Mouse (Mus musculus) gastrocnemius, adult 2 months (tissue): ENCODE results near the gene Plxdc2. TPM values are rescaled to one million over a fixed set of nuclear protein-coding genes. Genes with fewer than 3 reads are reported as not detected.

Experiments
- DNase-seq: peaks from one replicate; pipeline ENCODE4 v3.0.0; 2022
- H3K27ac ChIP-seq: fragments of 200-600 bp; 2 replicates; pipeline ENCODE4 v1.8.1; 2022; ENCODE audit warnings: mild to moderate bottlenecking
- H3K4me3 ChIP-seq: fragments of 200-600 bp; 2 replicates; pipeline ENCODE4 v1.8.1; 2022; ENCODE audit warnings: mild to moderate bottlenecking, moderate library complexity
- CTCF ChIP-seq: fragments of 200-600 bp; IDR thresholded peaks from 2 replicates; pipeline ENCODE4 v1.8.1; 2022; ENCODE audit warnings: antibody characterized with exemption, mild to moderate bottlenecking, moderate library complexity
- intact Hi-C: fragments of 180-260 bp; cut with DNase I; formaldehyde crosslinking; loops from one replicate; pipeline ENCODE4 v1.15.1; 2025
- total RNA-seq, 2 experiments: library from RNA; stranded (reverse); gene quantifications; 2 replicates each; pipeline ENCODE4 v1.2.3; 2021

Gene Plxdc2
- total RNA-seq, 2 experiments from 2014 or later, result 12.1 to 18.4 TPM

- DNase-seq, result peak; percentile 60
- intact Hi-C loops, result no loop called here
- TF ChIP-seq CTCF, result no peak
- peak overlapping the region; percentile 77 for H3K27ac ChIP-seq
- H3K4me3 ChIP-seq, result 0 out of 2 replicates have a peak overlapping the region, but pooled peaks have one; percentile 23
Observed at GRCm38 (mm10) chr2:16365830-16366401, 9.8 kb downstream of the Plxdc2 start.

DNA sequence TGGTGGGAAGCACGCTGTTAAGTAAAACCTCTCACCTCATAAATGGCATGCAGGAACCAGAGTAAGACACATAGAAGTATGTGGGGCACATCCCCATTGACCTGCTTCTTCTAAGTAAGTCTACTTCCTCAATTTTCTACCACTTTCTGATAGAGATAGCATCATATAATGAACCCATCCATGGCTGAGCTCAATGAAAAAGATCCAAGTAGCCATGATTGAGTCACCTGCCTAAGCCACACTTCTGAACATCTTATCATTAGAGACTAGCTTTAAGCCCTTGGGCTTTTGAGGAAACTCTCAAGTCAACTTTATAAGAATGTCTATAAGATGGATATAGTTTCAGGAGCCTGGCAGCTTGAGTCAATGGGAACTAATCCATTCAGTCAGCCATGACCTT is 14.3 kb downstream of the Plxdc2 start:
- TF ChIP-seq CTCF, result no peak
- Histone ChIP-seq H3K4me3 (no peak overlapping the region), H3K27ac (no peak overlapping the region)
- DNase-seq, result no peak
- intact Hi-C loops, result no loop called here

DNA sequence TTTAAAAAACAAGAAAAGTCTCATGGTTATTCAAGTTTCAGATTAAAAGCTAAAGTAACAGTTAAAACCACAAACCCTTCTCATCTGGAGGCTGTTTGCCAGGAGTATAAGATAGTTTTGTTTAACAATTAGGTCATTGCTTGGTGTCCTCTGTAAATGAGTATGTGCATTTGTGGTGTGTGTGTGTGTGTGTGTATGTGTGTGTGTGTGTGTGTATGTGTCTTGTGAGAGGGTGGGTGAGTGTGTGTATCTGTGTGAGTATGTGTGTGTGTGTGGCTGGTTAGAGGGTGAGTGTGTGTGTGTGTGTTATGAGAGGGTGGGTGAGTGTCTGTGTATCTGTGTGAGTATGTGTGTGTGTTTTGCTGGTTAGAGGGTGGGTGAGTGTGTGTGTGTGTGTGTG is 18.2 kb downstream of the Plxdc2 start:
- Histone ChIP-seq H3K4me3 (no peak overlapping the region), H3K27ac (no peak overlapping the region)
- no peak for TF ChIP-seq CTCF
- DNase-seq, result no peak
- intact Hi-C loops, result no loop called here

GRCm38 (mm10) chr2:16386206-16386605 is 30.1 kb downstream of the Plxdc2 start:
- no peak for TF ChIP-seq CTCF
- DNase-seq, result no peak
- intact Hi-C loops, result no loop called here
- no peak overlapping the region for H3K27ac ChIP-seq
- H3K4me3 ChIP-seq, result no peak overlapping the region

DNA sequence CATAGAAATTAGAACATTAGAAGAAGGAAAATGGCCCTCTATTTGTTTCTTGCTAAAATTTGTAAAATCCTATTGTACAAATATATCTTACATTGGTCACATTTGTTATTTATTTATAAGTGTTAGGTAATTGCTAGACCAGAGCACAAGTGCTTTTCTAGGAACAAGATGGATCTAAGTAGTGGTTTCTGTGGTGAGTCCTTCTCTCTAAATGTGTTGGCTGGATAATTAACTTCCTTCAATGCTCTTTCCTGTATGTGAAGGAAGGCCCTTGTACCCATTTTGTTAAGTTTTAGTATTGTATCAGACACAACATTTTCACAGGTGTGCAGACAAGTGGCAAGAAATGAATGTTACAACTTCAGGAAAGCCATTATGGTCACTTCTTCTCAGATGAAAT is 30.6 kb downstream of the Plxdc2 start:
- no peak overlapping the region for H3K4me3 ChIP-seq
- intact Hi-C loops, result no loop called here
- H3K27ac ChIP-seq, result no peak overlapping the region
- no peak for TF ChIP-seq CTCF
- DNase-seq, result no peak

GRCm38 (mm10) chr2:16387787-16388186 is 31.7 kb downstream of the Plxdc2 start:
- no peak overlapping the region for H3K4me3 ChIP-seq
- intact Hi-C loops, result no loop called here
- DNase-seq, result no peak
- no peak for TF ChIP-seq CTCF
- H3K27ac ChIP-seq, result no peak overlapping the region

DNA sequence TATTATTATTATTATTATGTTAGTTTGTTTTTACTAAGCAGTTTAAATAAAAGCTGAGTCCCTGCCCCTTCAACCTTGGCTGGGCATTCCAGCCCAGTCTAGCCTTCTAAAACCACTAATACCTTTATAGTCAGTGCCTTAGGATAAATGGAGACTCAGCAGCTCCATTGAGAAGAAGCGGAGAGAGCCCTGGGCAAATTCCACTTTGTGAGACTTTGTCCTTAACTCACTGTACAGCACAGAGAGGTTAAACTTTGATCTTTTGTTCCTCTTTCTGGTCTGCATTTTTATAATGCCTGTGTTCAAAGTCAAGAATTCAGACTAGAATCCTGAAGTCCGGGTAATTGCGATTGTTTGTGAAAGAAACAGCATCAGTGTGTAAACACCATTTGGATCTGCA is 41.4 kb downstream of the Plxdc2 start:
- DNase-seq, result no peak
- no peak overlapping the region for H3K27ac ChIP-seq
- intact Hi-C loops, result no loop called here
- no peak overlapping the region for H3K4me3 ChIP-seq
- TF ChIP-seq CTCF, result no peak

DNA sequence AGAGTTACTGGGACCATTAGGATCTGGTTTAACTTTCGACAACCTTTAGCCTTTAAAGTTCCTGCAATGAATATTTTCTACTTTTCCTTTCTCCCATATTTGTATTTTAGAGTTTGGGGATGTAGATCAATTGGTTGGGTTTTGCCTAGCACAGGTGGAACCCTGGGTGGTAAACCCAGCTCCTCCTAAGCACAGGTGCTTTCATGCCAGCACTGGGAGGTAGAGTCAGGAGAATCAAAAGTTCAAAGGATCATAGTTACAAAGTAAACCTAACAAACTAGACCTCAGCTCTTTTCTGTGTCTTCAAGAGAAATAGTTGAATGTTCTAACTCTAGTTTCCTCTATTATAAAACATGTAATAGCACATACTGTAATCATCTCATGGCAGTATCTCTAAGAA is 41.9 kb downstream of the Plxdc2 start:
- Histone ChIP-seq H3K27ac (no peak overlapping the region), H3K4me3 (no peak overlapping the region)
- intact Hi-C loops, result no loop called here
- no peak for TF ChIP-seq CTCF
- no peak for DNase-seq

GRCm38 (mm10) chr2:16398896-16399295 is 42.8 kb downstream of the Plxdc2 start:
- DNase-seq, result no peak
- no peak overlapping the region for H3K4me3 ChIP-seq
- TF ChIP-seq CTCF, result no peak
- intact Hi-C loops, result no loop called here
- no peak overlapping the region for H3K27ac ChIP-seq

- intact Hi-C loops, result no loop called here
- no peak for TF ChIP-seq CTCF
- no peak for DNase-seq
Observed at GRCm38 (mm10) chr2:16406508-16406907, 50.4 kb downstream of the Plxdc2 start.

DNA sequence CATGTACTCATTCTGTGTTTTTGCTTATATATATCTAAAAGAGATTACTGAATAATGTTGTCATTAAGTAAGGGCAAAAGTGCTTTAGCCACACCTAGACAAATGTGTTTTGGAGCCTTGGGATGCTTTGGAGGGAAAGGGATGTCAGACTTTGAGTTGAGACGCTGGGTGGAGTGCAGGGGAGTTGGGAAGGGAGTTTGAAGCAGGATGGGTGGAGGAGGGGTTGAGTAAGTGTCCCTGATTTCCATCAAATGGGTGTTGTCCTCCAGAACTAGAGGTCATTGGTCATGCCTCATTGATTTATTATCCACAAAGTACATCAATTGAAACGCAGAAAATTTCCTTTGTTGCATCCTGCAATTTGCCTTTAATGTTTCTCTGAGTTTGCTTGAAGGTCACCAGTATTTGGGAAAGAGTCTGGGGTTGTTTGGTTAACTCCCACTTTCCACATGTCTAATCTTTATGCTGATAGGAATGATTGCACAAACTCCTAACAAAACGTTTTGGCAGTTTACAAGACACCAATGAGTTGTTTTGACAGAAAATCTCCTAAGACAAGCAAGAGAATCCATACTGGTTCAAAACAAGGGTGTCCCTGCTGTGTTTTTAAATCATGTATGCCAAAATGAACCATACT is 58.4 kb downstream of the Plxdc2 start:
- no peak overlapping the region for H3K4me3 ChIP-seq
- intact Hi-C loops, result no loop called here
- no peak overlapping the region for H3K27ac ChIP-seq
- DNase-seq, result no peak
- TF ChIP-seq CTCF, result no peak

More at GRCm38 (mm10) chr2:16406508-16406907, 50.4 kb downstream of the Plxdc2 start:
- H3K4me3 ChIP-seq, result no peak overlapping the region
- no peak overlapping the region for H3K27ac ChIP-seq

GRCm38 (mm10) chr2:16439030-16439429 is 82.9 kb downstream of the Plxdc2 start:
- TF ChIP-seq CTCF, result no peak
- no peak for DNase-seq
- intact Hi-C loops, result no loop called here
- Histone ChIP-seq H3K4me3 (no peak overlapping the region), H3K27ac (no peak overlapping the region)

- intact Hi-C loops, result no loop called here
- no peak for DNase-seq
Observed at GRCm38 (mm10) chr2:16442643-16443042, 86.5 kb downstream of the Plxdc2 start.

DNA sequence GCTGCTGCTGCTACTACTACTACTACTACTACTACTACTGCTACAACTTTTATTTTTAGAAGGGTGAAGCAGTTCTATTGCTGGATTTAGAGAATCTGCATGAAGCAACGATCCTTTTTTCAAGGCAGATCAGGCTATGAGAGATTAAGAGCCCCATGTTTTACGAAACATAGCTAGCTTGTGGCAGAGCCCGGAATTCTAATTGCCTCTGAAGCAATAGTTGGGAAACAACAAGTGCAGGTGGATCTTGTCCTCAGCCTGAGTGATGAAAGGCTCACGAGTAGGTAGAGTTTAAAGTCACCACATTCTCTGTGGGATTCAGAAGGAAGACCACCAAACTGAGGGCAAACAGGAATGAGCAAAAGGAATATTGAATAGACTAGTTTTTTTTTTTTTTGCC is 91.8 kb downstream of the Plxdc2 start:
- DNase-seq, result no peak
- TF ChIP-seq CTCF, result no peak
- Histone ChIP-seq H3K4me3 (no peak overlapping the region), H3K27ac (no peak overlapping the region)
- intact Hi-C loops, result no loop called here

More at GRCm38 (mm10) chr2:16442643-16443042, 86.5 kb downstream of the Plxdc2 start:
- Histone ChIP-seq H3K4me3 (no peak overlapping the region), H3K27ac (no peak overlapping the region)
- no peak for TF ChIP-seq CTCF
